Comparison of ENCODE assay signal across 8 mouse cellular contexts in genomic region chr9:70543985-70544384, GRCm38 (mm10). TPM values are rescaled to one million over a fixed set of nuclear protein-coding genes. Genes with fewer than 3 reads are reported as not detected.
DNase-seq lines count a peak whose midpoint lies in the region; ATAC-seq and TF ChIP-seq lines count a peak whose summit lies in the region.

No protein-coding gene starts in this region.

- H3K9me3 ChIP-seq in embryonic facial prominence, embryonic 14.5 days (ENCODE audit: control insufficient read depth, low read length): no peaks in the 10 kb centered on the region
- H3K9me3 ChIP-seq in limb, embryonic 11.5 days (ENCODE audit: control insufficient read depth, low read length): no peaks in the 10 kb centered on the region
- H3K9me3 ChIP-seq in neural tube, embryonic 12.5 days: no peaks in the 10 kb centered on the region

- TF ChIP-seq POLR2A in liver, adult 2 months (IDR thresholded peaks at IDR 0.05; ENCODE audit: extremely low read depth, insufficient read depth, low read length): no peak

- peak; percentile 18 for DNase-seq in liver, adult 2 months (ENCODE audit: extremely low read depth, low read depth, low spot score)
- no peak for DNase-seq in liver
- no peak for DNase-seq in embryonic facial prominence, embryonic 14.5 days (ENCODE audit: low spot score)
- DNase-seq in limb, embryonic 11.5 days (ENCODE audit: low spot score): no peak
- DNase-seq in spleen, postnatal 14 days (ENCODE audit: low spot score in 2 of 2): no peak
- no peak for DNase-seq in frontal cortex, postnatal 36 days (ENCODE audit: low spot score in 2 of 2)
- DNase-seq in cerebellum, adult 9-11 months: no peak

- ATAC-seq in embryonic facial prominence, embryonic 14.5 days (ENCODE audit: low read depth): no peak
- ATAC-seq in limb, embryonic 11.5 days (ENCODE audit: insufficient number of reproducible peaks, low FRiP score, low TSS enrichment, low read depth): no peak
- ATAC-seq in neural tube, embryonic 12.5 days (ENCODE audit: low FRiP score, low read depth): no peak

- peaks cover 9% of the 10 kb centered on the region for H3K36me3 ChIP-seq in liver, adult 2 months (ENCODE audit: control insufficient read depth, insufficient read depth, low read length)
- 0 out of 2 replicates have a peak, but pooled peaks cover 15% of the 10 kb centered on the region for H3K36me3 ChIP-seq in embryonic facial prominence, embryonic 14.5 days (ENCODE audit: control insufficient read depth, insufficient read depth, low read length)
- H3K36me3 ChIP-seq in limb, embryonic 11.5 days (ENCODE audit: control insufficient read depth, insufficient read depth, low read length): no peaks in the 10 kb centered on the region
- H3K36me3 ChIP-seq in neural tube, embryonic 12.5 days: 0 out of 2 replicates have a peak, but pooled peaks cover 3% of the 10 kb centered on the region

- H3K27me3 ChIP-seq in liver, adult 2 months (ENCODE audit: control insufficient read depth, insufficient read depth, low read length): no peaks in the 10 kb centered on the region
- H3K27me3 ChIP-seq in embryonic facial prominence, embryonic 14.5 days (replicated peaks; ENCODE audit: control insufficient read depth, insufficient read depth, low read length): no peaks in the 10 kb centered on the region
- no peaks in the 10 kb centered on the region for H3K27me3 ChIP-seq in limb, embryonic 11.5 days (ENCODE audit: control insufficient read depth, insufficient read depth, low read length)
- H3K27me3 ChIP-seq in neural tube, embryonic 12.5 days (replicated peaks): no peaks in the 10 kb centered on the region

- no peak overlapping the region for H3K27ac ChIP-seq in liver, adult 2 months (replicated peaks; ENCODE audit: insufficient read depth, low read depth, low read length)
- H3K27ac ChIP-seq in embryonic facial prominence, embryonic 14.5 days (replicated peaks; ENCODE audit: low read depth, low read length): no peak overlapping the region
- no peak overlapping the region for H3K27ac ChIP-seq in limb, embryonic 11.5 days (replicated peaks; ENCODE audit: low read depth, low read length)
- no peak overlapping the region for H3K27ac ChIP-seq in neural tube, embryonic 12.5 days

- no peak overlapping the region for H3K4me3 ChIP-seq in liver, adult 2 months (ENCODE audit: insufficient read depth, low read depth, low read length)
- H3K4me3 ChIP-seq in embryonic facial prominence, embryonic 14.5 days (ENCODE audit: low read depth, low read length): peak overlapping the region; percentile 94
- no peak overlapping the region for H3K4me3 ChIP-seq in limb, embryonic 11.5 days (ENCODE audit: low read depth, low read length)
- H3K4me3 ChIP-seq in neural tube, embryonic 12.5 days: peak overlapping the region; percentile 93; the same call in 1 of the 2 replicates

- H3K4me2 ChIP-seq in embryonic facial prominence, embryonic 14.5 days (ENCODE audit: low read depth, low read length): peak overlapping the region; percentile 88
- peak overlapping the region; percentile 56; the same call in 1 of the 2 replicates for H3K4me2 ChIP-seq in limb, embryonic 11.5 days (ENCODE audit: low read depth, severe bottlenecking)
- H3K4me2 ChIP-seq in neural tube, embryonic 12.5 days (replicated peaks): peak overlapping the region; percentile 69

- peaks cover 4% of the 10 kb centered on the region; the same call in 1 of the 2 replicates for H3K4me1 ChIP-seq in liver, adult 2 months (ENCODE audit: control insufficient read depth, insufficient read depth, low read length)
- H3K4me1 ChIP-seq in embryonic facial prominence, embryonic 14.5 days (ENCODE audit: control insufficient read depth, insufficient read depth, low read length): peaks cover 7% of the 10 kb centered on the region; the same call in 1 of the 2 replicates
- H3K4me1 ChIP-seq in limb, embryonic 11.5 days (ENCODE audit: control insufficient read depth, insufficient read depth, low read length): no peaks in the 10 kb centered on the region
- H3K4me1 ChIP-seq in neural tube, embryonic 12.5 days: peaks cover 20% of the 10 kb centered on the region

- WGBS in liver, adult 2 months: 45% methylated on average over 5 of the region's 5 CpGs
- WGBS in embryonic facial prominence, embryonic 14.5 days: 60% methylated on average over 5 of the region's 5 CpGs
- WGBS in limb, embryonic 11.5 days: 77% methylated on average over 5 of the region's 5 CpGs
- WGBS in neural tube, embryonic 12.5 days: 78% methylated on average over 5 of the region's 5 CpGs

- peaks cover 3% of the 10 kb centered on the region; the same call in 1 of the 2 replicates for H3K79me2 ChIP-seq in liver, adult 2 months (ENCODE audit: control insufficient read depth, insufficient read depth, low read length)

- H3K9ac ChIP-seq in liver, adult 2 months (ENCODE audit: low read depth, low read length): no peak overlapping the region
- no peak overlapping the region for H3K9ac ChIP-seq in embryonic facial prominence, embryonic 14.5 days (ENCODE audit: low read depth, low read length)
- H3K9ac ChIP-seq in limb, embryonic 11.5 days (ENCODE audit: low read length): no peak overlapping the region
- H3K9ac ChIP-seq in neural tube, embryonic 12.5 days: no peak overlapping the region

- no peak for TF ChIP-seq CTCF in liver, adult 2 months (IDR thresholded peaks at IDR 0.05; ENCODE audit: low read depth, low read length)

RNA-seq across cellular contexts. Expression of gene Sltm, which starts 1.4 kb away (rescaled TPM):
- 16.5 and 17.6 TPM in 2 replicates for total RNA-seq in liver, adult 2 months (2014; rRNA removed)
- 2.8 and 3.5 TPM in 2 replicates for polyA plus RNA-seq in liver, adult 2 months (2012; rRNA removed)
- 39.8 and 41.5 TPM in 2 replicates for polyA plus RNA-seq in embryonic facial prominence, embryonic 14.5 days (2014; fragmentation: Nextera tagmentation; extraction: Ambion mirVana)
- 70.1 and 72.3 TPM in 2 replicates for polyA plus RNA-seq in limb, embryonic 11.5 days (2014; fragmentation: Nextera tagmentation; extraction: Ambion mirVana)
- 73.8 and 83.1 TPM in 2 replicates for polyA plus RNA-seq in neural tube, embryonic 12.5 days (2016; fragmentation: Nextera tagmentation; extraction: Ambion mirVana)

RNA-seq across cellular contexts. Expression of gene Rnf111, which starts 40.5 kb away (rescaled TPM):
- total RNA-seq in liver, adult 2 months (2014; rRNA removed): 18.4 and 21.1 TPM in 2 replicates
- polyA plus RNA-seq in liver, adult 2 months (2012; rRNA removed): 16.8 and 23.5 TPM in 2 replicates
- polyA plus RNA-seq in embryonic facial prominence, embryonic 14.5 days (2014; fragmentation: Nextera tagmentation; extraction: Ambion mirVana): 24.6 and 25.7 TPM in 2 replicates
- 31.7 and 34.7 TPM in 2 replicates for polyA plus RNA-seq in limb, embryonic 11.5 days (2014; fragmentation: Nextera tagmentation; extraction: Ambion mirVana)
- polyA plus RNA-seq in neural tube, embryonic 12.5 days (2016; fragmentation: Nextera tagmentation; extraction: Ambion mirVana): 45.2 and 48.2 TPM in 2 replicates

Comparison
In these comparisons a context has a peak if more than half of its experiments do, and no peak if none do; other contexts are left out.
1. H3K4me3 ChIP-seq: peak in embryonic facial prominence, embryonic 14.5 days (single experiment) and neural tube, embryonic 12.5 days (single experiment); none in liver, adult 2 months (single experiment) and limb, embryonic 11.5 days (single experiment).
2. Peak in every context shown above with its lines, with median percentiles within 50 percentile points of each other: H3K4me2 ChIP-seq.